Mouse (Mus musculus) 3134 (cell line): ENCODE data around the gene Bpifb4.

Experiments
- DNase-seq: peaks from one replicate; pipeline ENCODE4 v3.0.0-alpha.2; 2011; ENCODE audit warnings: low spot score; ENCODE audit not compliant: insufficient read length; ENCODE audit errors: extremely low read depth

The Bpifb4 gene

GRCm38 (mm10) chr2:153937843-153938242, at the start of gene Bpifb4:
Gene Bpifb4, plus strand, starts transcription at chr2:153938212.
- peak; percentile 53 for DNase-seq

DNA sequence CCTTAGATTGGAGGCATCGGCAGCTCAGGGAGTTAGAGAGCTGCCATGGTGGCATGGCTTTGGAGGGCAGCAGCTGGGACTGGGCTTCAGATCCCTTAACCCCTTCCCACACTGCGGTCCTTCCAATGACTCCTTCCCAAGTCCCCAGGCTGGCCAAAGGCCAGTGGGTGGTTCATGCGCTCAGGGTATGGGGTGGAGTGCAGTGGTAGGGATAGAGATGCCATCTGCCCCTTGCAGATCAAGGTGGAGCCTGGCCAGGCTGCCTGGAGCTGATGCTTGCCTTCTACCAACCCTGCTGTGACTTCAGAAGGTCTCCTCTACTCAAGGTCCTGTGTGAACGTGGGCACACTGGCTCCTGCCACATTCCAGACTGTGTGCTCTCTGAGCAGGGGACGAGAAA, 38.9 kb upstream of the Bpifb4 start:
- DNase-seq = no peak

DNA sequence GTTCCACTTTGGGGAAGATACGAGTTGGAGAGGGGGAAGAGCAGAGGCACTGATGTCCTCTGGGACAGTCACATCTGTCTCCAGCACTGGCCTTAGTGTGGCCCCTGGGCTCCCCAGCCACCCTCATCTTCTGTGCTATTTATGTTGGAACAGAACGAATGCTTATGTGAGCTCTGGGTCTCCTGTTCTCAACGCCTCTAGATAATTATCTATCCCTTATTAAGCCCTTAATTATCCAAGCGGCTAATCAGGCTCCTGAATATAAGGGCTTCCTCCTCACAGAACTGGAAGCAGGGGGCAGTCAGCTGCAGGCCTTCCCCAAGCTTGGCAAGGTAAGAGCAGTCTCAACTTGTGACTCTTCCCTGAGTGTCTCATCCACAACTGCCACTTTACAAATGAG, 37.9 kb upstream of the Bpifb4 start, which contains the start of gene Bpifb6:
Gene Bpifb6 (plus strand): TSS at position 301 of the 400 bp plus-strand sequence.
- no peak for DNase-seq

DNA sequence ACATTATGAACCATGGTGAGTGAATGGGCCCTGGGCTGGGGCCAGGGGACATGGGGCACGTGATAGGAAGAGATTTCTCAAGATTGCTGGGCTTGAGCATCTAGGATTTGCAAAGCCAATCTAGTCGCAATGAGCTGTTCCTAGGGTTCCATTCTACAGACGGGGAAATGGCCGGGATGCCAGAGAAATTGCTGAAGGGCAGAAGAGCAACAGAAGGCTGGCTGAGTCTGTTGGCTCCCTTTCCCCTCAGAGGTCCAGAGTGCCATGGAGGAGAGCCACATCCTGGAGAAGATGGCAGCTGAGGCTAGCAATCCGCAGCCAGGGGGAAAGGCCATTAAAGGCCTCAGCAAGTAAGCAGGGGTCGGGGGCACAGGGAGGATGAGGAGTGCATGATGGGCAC, 35.3 kb upstream of the Bpifb4 start:
- DNase-seq = no peak

- DNase-seq = no peak
Observed at GRCm38 (mm10) chr2:153906626-153907025, 31.4 kb upstream of the Bpifb4 start.

DNA sequence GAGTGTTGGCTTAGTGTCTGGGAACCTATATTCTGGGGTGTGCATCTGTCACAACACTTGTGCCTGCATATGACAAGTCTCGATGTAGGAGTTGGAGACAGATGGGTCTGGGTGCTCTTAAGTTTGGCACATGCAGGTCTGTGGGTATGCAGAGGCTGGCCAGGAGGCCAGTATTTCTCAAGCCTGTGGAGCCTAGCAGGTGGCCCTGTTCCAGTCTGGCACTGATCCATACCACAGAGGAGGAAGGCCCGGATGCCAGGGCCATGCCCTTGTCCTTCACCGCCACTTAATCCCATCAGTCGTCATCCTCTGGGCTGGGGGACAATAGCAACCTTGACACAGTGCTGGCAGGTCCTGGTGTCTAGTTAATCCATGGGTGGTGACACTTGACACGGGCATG, 23.9 kb upstream of the Bpifb4 start:
- peak; percentile 73 for DNase-seq

- DNase-seq = no peak
Observed at GRCm38 (mm10) chr2:153917930-153918329, 20.1 kb upstream of the Bpifb4 start, which contains the start of gene Bpifb3. Gene Bpifb3, plus strand, starts transcription at chr2:153918230.

DNA sequence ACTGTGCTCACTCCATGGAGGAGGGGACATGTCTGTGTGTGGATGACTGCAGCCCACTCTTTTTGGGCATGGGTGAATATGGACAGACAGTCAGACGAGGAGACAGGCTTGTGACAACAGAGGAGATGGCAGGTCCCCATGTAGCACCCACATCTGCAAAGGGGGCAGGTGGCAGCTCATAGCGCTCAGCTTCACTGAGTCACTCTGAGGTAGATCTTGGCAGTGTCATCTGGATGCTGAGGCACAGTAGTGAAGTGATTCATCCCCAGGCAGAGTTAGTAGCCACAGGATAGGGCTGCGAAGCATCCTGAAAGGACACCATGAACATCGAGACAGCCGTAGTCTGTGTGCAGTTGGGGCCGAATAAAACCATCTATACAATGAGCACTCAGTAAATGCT, 16.8 kb upstream of the Bpifb4 start:
- DNase-seq = no peak

DNA sequence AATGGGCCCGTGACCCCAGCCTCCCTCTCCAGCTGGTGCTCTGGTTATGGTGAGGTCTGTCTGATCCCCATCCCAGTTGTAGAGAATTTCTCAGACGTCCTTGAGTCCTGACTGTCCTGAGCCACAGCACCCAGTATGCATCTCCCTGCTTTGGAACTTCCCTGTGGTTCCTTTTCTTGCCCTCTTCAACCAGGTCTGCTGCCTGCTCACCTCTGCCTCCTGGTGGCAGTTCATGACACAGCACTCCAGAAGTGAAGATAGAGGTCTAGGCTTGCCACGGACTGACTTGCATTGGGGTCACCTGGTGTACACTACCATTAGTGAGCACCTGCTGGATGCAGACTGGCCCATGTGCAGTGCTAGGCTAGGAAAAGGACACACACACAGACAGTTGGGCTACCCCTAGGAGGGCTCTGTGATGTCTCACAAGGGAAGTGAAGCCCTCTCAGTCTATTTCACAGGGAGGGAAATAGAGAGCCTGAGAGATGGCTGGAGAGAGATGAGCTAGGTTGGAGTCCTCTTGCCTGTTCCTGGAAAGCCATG, 8.1 kb upstream of the Bpifb4 start:
- no peak for DNase-seq

DNA sequence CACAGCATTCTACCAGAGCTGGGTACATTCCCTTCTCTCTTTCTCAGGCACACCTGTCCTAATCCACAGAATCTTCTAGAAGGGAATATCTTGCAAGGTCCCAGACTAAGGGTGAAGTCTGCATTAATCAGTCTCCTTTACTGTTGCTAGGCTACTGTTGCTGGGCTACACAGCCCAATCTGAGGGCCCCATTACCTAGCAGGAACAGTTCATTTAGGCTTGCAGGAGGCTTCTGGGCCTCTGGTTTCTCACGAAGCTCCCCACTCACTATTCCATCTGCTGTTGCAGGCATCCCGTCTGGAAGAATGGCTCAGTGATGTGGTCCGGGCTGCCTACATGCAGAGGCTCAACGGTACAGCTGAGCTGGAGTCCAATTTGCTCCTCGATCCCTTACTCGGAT, 6.9 kb upstream of the Bpifb4 start:
- no peak for DNase-seq

DNA sequence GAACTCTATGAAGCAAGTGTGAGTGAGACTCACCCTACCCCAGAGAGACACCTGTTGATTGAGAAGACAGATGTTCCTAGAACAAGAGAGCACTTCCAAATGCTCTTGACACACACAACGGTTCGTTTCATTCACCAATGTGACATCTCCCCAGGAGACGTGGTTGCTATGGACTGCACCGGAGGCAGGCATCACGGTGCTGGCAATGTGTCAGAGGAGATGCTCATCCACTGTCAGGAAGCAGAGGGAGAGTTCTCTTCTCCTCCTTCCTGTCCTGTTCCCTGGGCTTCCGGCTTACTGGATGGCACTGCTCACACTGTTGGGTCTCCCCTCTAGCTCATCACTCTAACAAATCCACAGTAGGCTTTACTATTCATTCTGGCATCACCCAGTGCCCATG, 4.7 kb upstream of the Bpifb4 start:
- no peak for DNase-seq

DNA sequence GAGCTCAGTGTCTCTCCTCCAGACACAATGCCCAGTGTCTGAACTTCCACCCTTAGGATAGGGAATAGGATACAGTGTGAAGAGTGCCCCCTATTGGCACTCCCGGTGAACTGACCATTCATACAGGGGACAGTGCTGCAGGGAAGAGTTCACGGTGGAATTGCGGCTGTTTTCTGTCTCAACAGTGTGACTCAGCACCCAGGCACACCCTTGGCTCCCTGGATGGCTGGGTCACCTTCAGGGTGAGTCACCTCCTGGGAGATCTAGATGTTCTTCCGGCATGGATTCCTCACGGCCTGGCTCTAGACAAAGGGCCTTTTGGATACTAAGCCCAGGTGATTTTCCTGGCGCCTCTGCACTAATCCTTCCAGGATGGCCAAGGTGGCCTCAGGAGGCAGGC, 2.7 kb upstream of the Bpifb4 start:
- DNase-seq = peak; percentile 75

GRCm38 (mm10) chr2:153943537-153943936, 5.5 kb downstream of the Bpifb4 start:
- DNase-seq = no peak

- no peak for DNase-seq
Observed at GRCm38 (mm10) chr2:153944567-153944966, 6.6 kb downstream of the Bpifb4 start.

DNA sequence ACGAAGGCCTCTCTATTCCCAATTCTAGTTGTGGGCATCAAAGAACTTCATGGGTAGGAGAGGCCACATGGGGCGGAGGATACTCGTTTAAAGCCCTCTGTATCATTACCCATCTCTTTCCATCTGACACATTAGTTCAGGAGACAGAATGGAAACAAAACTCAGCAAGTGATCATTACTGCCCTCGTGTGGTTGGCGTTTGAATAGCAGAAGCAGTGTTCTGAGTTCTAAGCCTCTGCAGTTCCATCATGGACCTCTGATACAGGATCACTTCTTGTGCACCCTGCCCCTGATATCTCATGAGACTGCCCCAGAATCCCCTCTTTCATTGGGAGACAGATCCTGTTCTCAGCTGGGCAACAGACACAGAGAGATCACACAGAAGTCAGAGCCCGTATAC, 14.9 kb downstream of the Bpifb4 start:
- no peak for DNase-seq

DNA sequence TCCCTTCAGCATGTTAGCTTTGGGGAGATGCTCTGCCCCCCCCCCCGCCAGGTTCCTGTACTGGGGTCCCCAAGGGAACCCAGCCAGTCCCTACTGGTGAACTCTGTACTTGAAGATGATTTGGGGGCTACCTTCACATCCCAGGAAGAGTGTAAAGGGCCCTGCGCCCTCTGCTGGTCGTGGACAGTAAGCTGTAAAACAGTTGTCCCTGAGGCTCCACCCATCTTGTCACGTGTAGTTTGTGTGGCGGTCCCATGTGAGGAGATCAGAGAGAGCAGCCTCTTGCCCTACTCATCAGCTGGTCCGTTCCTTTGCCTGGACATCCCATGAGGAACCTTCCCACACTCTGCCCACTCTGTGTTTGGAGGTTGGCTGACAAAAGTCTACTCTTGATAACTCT, 15.8 kb downstream of the Bpifb4 start:
- no peak for DNase-seq

GRCm38 (mm10) chr2:153962821-153963331, 24.9 kb downstream of the Bpifb4 start:
- no peak for DNase-seq

DNA sequence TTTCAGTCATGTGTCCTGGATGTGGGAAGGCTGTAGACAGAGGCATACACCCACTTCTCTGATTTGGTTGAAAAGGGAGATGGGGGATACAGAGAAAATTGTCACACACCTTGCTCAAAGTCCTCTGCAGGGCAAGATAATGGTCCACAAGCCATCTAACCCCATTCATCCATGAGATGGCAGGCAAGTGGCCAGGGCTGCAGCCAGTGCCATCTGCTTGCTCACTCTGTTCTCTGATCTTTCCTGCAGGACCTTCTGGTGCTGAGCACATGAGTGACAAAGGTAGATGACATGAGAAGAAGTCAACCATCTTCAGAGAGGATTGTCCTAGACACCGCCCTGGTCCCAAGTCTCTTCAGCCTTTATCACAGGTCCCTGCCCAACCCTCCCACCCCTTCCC, 25.3 kb downstream of the Bpifb4 start:
- DNase-seq = no peak

DNA sequence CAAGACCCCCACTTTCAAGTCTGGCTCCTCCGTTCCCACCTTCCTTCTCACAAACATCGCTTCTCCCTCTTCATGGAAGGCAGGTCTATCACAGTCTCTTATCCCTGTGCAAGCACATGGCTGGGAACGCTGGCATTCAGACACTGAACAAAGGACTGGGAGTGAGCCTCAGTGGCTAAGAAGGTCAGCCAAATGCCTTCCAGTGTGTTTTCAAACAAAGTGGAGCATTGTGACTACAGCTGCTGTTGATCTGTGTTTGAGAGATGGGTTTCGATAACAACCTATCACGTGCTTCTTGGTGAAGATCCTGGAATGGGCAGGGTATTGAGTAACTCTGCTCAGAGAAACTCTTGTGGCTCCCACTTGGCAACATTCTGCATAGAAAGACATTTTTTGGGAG, 32.2 kb downstream of the Bpifb4 start:
- DNase-seq = no peak

GRCm38 (mm10) chr2:153974582-153974981, 36.6 kb downstream of the Bpifb4 start, which contains the start of gene Bpifa6:
Gene Bpifa6, plus strand, starts transcription at chr2:153974945.
- no peak for DNase-seq

DNA sequence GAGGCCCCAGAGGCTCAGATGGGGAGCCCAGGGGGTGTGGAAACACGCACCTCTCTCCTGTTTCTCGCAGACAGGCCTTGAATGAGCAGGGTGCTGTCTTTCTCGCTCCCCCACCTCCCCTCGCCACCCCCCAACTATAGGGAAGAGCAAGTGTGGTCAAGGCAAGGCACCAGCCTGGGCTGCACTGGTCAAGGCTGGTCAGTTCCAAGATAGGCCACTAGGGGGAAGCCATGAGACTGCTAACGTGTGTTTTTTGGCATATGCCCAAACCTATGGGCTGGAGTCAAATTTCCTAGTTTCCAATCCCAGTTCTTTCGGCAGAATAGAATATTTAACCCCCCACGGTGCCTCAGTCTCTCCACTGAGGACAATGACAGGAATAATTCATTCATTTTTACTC, 57.8 kb downstream of the Bpifb4 start:
- DNase-seq = no peak

- no peak for DNase-seq
Observed at GRCm38 (mm10) chr2:154000501-154000900, 62.5 kb downstream of the Bpifb4 start.

DNA sequence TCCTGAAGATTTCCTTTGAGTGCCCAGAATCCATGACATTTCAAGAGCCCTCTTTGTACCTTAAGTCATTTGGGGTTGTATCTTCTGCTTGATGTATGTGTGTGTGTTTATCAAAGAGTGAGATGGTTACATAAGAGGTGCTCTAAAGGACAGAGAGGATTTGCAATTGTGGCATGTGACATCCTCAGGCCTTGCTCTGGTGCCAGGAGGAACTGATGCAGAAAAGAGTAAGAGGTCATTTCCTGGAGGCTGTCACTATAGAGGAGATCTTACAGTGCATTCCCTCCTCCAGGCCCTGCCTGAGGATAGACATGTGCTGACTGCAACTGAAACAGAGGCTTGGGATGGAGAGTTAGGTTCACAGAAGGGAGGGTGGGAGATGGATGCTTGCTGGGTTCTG, 63.0 kb downstream of the Bpifb4 start:
- no peak for DNase-seq
